Mouse (Mus musculus) brain, embryonic 14.5 days (tissue): ENCODE data around the gene Foxf1.

Source experiments
- CTCF ChIP-seq: fragments of 200-500 bp; IDR thresholded peaks from 2 replicates; pipeline ENCODE4 v1.5.1; 2012; ENCODE audit warnings: inconsistent platforms, mild to moderate bottlenecking, moderate library complexity, borderline replicate concordance; ENCODE audit not compliant: insufficient read depth, insufficient read length; ENCODE audit errors: extremely low read depth
- POLR2A ChIP-seq: fragments of 200-500 bp; IDR thresholded peaks from 2 replicates; pipeline ENCODE4 v1.6.1; 2012; ENCODE audit warnings: mild to moderate bottlenecking, inconsistent platforms, borderline replicate concordance; ENCODE audit not compliant: poor library complexity, insufficient read depth, insufficient read length, severe bottlenecking; ENCODE audit errors: extremely low read depth

DNA sequence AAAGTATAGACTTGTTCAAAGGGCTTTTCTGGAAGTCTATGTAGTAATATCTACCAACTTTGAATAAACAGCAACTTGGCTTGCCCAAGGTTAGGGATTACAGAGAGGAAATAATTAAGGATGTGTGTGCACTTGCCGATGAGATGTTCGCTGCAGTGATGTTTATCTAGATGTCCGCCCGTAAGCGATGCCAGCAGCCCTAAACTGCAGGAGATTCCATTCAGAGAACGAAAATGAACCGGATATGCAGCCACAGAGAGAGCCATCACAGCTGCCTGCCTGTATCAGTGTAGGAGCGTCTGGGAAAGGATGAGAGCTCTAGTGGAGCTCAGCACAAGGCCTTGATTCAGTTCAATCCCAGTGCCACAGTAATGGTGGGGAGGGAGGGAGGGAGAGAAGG is 48.6 kb upstream of the Foxf1 start:
- no peak for TF ChIP-seq CTCF
- TF ChIP-seq POLR2A = no peak
